Mouse (Mus musculus): Measurements from ENCODE around the gene Habp2. TPM values are rescaled to one million over a fixed set of nuclear protein-coding genes. Genes with fewer than 3 reads are reported as not detected.
A peak's percentile ranks its signal among the peaks of the same experiment; 100 is the strongest.

Gene Habp2
- polyA plus RNA-seq, 1 experiment from 2014 or later: 36.1 TPM

DNA sequence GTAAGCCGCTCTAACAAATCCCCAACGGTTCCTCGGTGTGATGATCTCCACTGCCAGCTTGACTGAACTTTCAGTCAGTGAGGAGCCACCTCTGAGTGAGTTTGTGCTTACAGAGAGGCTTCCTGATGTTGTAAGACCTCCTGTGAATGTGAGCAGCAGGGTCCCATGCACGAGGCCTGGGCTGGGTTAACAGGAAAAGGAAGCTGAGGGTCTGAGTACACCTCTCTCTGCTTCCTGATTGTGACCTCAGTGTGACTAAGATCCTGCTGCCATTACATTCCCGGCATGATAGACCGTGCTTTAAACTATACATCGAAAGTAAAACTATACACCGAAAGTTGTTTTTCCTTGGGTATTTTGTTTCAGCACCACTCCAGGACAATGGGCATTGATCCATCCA lies 14.9 kb upstream of the Habp2 start:
- Histone ChIP-seq H3K36me3 (no peaks in the 10 kb centered on the region), H3K9me3 (replicated peaks) (no peaks in the 10 kb centered on the region), H3K4me2 (no peak overlapping the region), H3K9ac (no peak overlapping the region), H3K4me3 (replicated peaks) (no peak overlapping the region), H3K27ac (no peak overlapping the region), H3K27me3 (no peaks in the 10 kb centered on the region), H3K4me1 (replicated peaks) (no peaks in the 10 kb centered on the region)
- no peak for DNase-seq
- no peak for ATAC-seq (ENCODE audit: low read depth)
- 42% methylated on average over 8 of the region's 8 CpGs for WGBS (ENCODE audit: insufficient replicate concordance)

DNA sequence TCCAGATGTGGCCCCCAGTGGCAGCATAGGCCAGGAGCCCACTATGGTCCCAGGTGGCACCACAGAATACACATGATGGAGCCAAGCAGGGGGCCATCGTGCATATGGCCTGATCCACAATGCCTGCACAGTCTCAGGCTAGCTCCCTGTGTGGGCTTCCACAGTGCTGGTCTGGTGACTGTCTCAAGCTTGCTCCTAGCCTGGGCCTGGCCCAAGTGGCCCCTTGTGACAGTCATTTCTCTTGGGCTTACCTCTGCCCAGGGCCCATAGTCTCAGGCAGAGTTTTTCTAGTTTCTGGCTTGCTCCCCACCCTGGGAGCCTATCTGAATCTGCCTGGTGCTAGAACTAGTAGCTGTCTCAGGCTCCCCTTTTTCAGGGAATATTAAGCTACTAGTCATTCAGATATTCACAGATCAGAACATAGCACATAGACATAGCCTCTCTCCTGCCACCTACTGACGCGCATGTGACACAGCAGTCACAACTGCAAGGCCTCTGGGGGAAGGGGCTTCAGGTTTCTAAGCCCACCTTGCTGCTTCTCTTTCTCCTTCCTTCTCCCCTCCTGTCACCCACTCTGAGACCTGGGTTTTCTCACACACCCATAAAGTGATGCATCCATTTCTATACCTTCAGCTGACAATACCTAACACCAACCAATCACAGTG lies 9.7 kb upstream of the Habp2 start:
- no peak for DNase-seq
- 42% methylated on average over 3 of the region's 3 CpGs for WGBS (ENCODE audit: insufficient replicate concordance)
- no peak overlapping the region for H3K4me2 ChIP-seq
- no peak overlapping the region for H3K27ac ChIP-seq
- no peaks in the 10 kb centered on the region for H3K27me3 ChIP-seq
- peaks cover 8% of the 10 kb centered on the region for H3K4me1 ChIP-seq (replicated peaks)
- H3K9ac ChIP-seq: no peak overlapping the region
- H3K4me3 ChIP-seq (replicated peaks): no peak overlapping the region
- ATAC-seq (ENCODE audit: low read depth): peak; percentile 27; the same call in 1 of the 2 replicates
- H3K36me3 ChIP-seq: no peaks in the 10 kb centered on the region
- no peaks in the 10 kb centered on the region for H3K9me3 ChIP-seq (replicated peaks)

DNA sequence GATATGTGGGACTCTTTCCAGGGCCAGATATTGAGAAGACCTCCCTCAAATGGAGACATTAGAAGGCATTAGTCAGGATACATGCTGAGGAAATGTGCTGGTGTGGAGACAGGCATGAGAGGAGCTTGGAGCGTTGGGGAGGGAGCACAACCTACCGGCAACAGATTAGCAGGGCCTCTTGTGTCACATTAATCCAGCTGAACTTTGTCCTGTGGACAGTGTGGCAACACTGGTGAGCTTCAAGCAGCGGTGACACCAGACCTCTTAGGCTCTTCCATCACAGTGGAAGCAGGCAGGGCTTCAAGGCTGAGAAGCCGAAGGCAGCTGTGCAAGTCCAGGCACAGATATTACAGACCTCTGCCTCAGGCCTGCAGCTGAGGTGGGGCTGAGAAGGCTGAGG lies 9.0 kb upstream of the Habp2 start:
- no peaks in the 10 kb centered on the region for H3K36me3 ChIP-seq
- 66% methylated on average over 4 of the region's 4 CpGs for WGBS (ENCODE audit: insufficient replicate concordance)
- H3K27me3 ChIP-seq: no peaks in the 10 kb centered on the region
- DNase-seq (no peak), ATAC-seq (ENCODE audit: low read depth) (peak; percentile 69)
- no peak overlapping the region for H3K9ac ChIP-seq
- no peak overlapping the region; the same call in 1 of the 2 replicates for H3K27ac ChIP-seq
- H3K9me3 ChIP-seq (replicated peaks): no peaks in the 10 kb centered on the region
- H3K4me1 ChIP-seq (replicated peaks): peaks cover 8% of the 10 kb centered on the region
- H3K4me3 ChIP-seq (replicated peaks): no peak overlapping the region
- H3K4me2 ChIP-seq: no peak overlapping the region

DNA sequence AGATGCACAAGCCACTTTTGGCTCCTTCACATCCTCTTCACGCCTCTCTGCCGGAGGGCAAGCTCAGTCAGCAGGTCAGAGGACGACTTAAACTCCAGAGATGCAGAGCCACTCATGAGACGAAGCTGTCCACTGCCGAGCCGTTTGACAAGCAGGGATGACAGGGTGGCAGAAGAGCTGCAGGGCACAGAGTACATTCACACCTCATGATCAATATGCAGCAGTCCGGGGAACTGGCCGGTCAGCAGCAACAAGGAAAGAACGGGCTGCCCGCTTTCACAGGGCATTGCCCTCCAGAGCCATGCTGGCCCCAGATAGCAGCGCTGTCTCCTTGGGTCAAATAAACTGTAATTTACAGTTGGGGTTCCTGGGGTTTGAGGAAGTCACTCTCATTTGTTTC lies 8.6 kb upstream of the Habp2 start:
- Histone ChIP-seq H3K27me3 (no peaks in the 10 kb centered on the region), H3K4me3 (replicated peaks) (no peak overlapping the region), H3K9me3 (replicated peaks) (no peaks in the 10 kb centered on the region), H3K27ac (no peak overlapping the region; the same call in 1 of the 2 replicates), H3K9ac (no peak overlapping the region), H3K4me2 (no peak overlapping the region), H3K4me1 (replicated peaks) (peaks cover 8% of the 10 kb centered on the region), H3K36me3 (no peaks in the 10 kb centered on the region)
- ATAC-seq (ENCODE audit: low read depth) (0 out of 2 replicates have a peak, but pooled peaks have one; percentile 23), DNase-seq (no peak)
- WGBS (ENCODE audit: insufficient replicate concordance): 66% methylated on average over 11 of the region's 11 CpGs

DNA sequence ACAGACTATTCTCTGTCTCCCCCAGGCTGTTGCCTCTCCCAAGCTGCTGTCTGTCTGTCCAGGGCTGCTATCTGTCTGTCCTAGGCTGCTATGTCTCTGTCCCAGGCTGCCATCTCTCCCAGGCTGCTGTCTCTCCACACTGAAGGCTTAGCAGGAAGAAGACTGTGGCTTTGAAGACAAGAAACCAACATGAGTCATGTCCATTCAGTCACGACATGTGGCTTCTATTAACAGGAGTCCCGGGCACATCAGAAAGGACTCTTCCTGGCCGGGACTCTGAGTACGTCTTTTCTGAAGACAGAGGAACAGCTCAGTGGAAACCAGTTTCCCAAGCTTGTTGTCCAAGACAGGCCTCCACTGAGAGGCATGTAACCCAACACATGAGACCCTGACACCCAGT lies 1.7 kb upstream of the Habp2 start:
- 38% methylated on average over 4 of the region's 4 CpGs for WGBS (ENCODE audit: insufficient replicate concordance)
- H3K4me3 ChIP-seq (replicated peaks): no peak overlapping the region
- no peak for DNase-seq
- no peaks in the 10 kb centered on the region for H3K9me3 ChIP-seq (replicated peaks)
- no peaks in the 10 kb centered on the region for H3K27me3 ChIP-seq
- H3K36me3 ChIP-seq: no peaks in the 10 kb centered on the region
- no peak overlapping the region for H3K27ac ChIP-seq
- H3K9ac ChIP-seq: no peak overlapping the region
- no peak for ATAC-seq (ENCODE audit: low read depth)
- H3K4me2 ChIP-seq: no peak overlapping the region
- H3K4me1 ChIP-seq (replicated peaks): no peaks in the 10 kb centered on the region

DNA sequence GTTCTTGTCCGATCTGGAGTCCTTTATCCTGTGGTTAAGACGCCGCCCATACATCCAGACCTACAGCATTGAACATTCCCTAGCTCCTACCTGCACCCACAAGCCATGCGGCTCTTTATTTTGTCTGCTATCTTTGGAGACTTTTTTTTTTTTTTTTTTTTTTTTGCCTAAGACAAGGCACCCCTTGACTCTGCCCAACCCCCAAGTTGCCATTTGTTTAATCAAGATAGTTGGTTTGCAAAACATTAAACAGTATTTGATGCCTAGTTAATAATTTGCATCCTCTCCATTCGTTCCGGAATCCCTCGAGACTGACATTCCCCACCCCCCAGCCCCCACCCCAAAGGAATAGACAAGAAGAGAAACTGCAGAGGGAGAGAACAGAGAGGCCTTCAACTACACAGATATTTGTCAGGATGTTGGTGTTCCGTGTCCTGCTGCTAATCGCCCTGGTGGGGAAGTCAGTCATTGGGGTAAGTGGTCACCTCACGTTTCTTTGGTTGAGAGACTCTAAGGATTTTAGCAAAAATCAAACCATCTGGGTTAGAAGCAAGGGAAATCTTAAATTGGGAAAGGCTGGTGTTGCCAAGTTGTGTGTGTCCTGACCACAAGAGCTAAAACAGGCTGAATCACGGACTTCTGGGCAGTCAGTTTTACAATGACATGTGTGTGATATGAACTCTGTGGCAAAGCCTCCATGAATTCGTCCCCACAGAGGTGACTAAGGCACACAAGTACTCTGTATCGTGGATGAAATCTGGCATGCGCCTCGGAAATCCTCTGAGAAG lies 837 bp downstream of the Habp2 start:
- Histone ChIP-seq H3K27me3 (no peaks in the 10 kb centered on the region), H3K9ac (peak overlapping the region; percentile 52), H3K4me1 (replicated peaks) (peaks cover 16% of the 10 kb centered on the region), H3K9me3 (replicated peaks) (no peaks in the 10 kb centered on the region), H3K4me3 (replicated peaks) (peak overlapping the region; percentile 41), H3K27ac (peak overlapping the region; percentile 61), H3K4me2 (peak overlapping the region; percentile 46), H3K36me3 (no peaks in the 10 kb centered on the region)
- no peak for DNase-seq
- 57% methylated on average over 15 of the region's 15 CpGs for WGBS (ENCODE audit: insufficient replicate concordance)
- no peak for ATAC-seq (ENCODE audit: low read depth)

DNA sequence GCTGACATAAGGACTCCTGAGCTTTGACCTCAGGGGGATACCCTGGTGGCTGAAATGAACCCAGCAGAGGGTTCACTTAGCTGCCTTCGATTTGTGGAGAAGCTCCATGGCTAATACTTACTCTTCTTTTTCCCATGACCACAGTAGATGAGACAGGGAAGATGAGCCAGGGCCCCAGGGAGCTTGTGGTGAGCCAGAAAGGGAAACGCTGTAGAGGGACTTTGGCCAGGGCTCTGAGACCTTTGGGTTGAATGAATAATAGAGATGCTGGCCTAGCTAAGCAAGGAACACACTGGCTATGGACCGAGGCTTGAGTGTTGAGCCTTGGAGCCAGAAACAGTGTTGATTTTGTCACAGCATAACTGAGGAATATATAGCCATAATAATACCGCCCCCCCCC lies 1.5 kb downstream of the Habp2 start:
- ATAC-seq (ENCODE audit: low read depth): no peak; the same call in 1 of the 2 replicates
- Histone ChIP-seq H3K36me3 (no peaks in the 10 kb centered on the region), H3K4me1 (replicated peaks) (peaks cover 16% of the 10 kb centered on the region), H3K9me3 (replicated peaks) (no peaks in the 10 kb centered on the region), H3K27ac (peak overlapping the region; percentile 61), H3K27me3 (no peaks in the 10 kb centered on the region), H3K4me2 (peak overlapping the region; percentile 46), H3K9ac (peak overlapping the region; percentile 52), H3K4me3 (replicated peaks) (peak overlapping the region; percentile 41)
- 56% methylated on average over 4 of the region's 4 CpGs for WGBS (ENCODE audit: insufficient replicate concordance)
- DNase-seq: no peak

DNA sequence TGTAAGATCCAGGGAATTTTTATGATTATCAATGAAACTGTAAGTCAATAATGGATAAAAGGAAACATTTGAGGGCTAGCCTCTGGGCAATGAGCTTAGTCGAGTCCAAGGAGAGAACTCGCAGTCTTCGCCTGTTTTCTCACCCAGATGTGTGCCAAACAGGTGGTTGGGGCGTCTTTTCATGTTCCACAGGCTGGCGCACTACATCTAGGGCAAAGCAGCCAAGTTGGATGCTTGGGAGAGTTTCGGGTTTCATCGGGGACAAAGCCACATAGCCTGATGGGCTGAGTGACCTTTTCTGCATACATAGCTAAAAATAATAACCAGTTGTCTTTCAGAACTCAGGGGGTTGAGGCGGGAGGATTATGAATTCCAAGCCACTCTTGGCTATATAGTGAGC lies 2.7 kb downstream of the Habp2 start:
- Histone ChIP-seq H3K36me3 (no peaks in the 10 kb centered on the region), H3K9me3 (replicated peaks) (no peaks in the 10 kb centered on the region), H3K27ac (no peak overlapping the region), H3K27me3 (no peaks in the 10 kb centered on the region), H3K4me1 (replicated peaks) (peaks cover 22% of the 10 kb centered on the region), H3K4me2 (peak overlapping the region; percentile 46), H3K9ac (0 out of 2 replicates have a peak overlapping the region, but pooled peaks have one; percentile 6), H3K4me3 (replicated peaks) (peak overlapping the region; percentile 41)
- ATAC-seq (ENCODE audit: low read depth): no peak
- 66% methylated on average over 8 of the region's 8 CpGs for WGBS (ENCODE audit: insufficient replicate concordance)
- DNase-seq: no peak

DNA sequence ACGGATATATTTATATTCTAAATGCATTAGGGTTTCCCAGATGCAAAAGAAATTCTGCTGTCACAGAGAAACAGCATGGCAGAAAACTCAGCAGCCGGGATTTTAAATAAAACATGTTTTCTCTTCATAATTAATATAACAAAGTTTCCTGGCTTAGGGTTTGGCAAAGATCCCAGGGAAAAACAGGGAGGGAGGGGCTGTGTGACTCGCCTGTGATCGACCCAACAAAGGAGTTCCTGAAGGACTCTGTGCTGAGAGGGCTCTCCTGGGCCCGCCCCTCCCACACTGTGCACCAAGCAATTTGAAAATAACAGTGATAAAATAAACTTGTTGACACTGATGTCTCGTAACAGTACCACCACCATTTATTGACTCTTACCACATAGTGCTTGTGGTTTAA lies 5.0 kb downstream of the Habp2 start:
- no peak overlapping the region for H3K9ac ChIP-seq
- H3K27ac ChIP-seq: no peak overlapping the region
- H3K4me3 ChIP-seq (replicated peaks): no peak overlapping the region
- no peak overlapping the region for H3K4me2 ChIP-seq
- 41% methylated on average over 6 of the region's 6 CpGs for WGBS (ENCODE audit: insufficient replicate concordance)
- no peak for ATAC-seq (ENCODE audit: low read depth)
- no peaks in the 10 kb centered on the region for H3K27me3 ChIP-seq
- no peak for DNase-seq
- peaks cover 26% of the 10 kb centered on the region for H3K4me1 ChIP-seq (replicated peaks)
- no peaks in the 10 kb centered on the region for H3K36me3 ChIP-seq
- H3K9me3 ChIP-seq (replicated peaks): no peaks in the 10 kb centered on the region

DNA sequence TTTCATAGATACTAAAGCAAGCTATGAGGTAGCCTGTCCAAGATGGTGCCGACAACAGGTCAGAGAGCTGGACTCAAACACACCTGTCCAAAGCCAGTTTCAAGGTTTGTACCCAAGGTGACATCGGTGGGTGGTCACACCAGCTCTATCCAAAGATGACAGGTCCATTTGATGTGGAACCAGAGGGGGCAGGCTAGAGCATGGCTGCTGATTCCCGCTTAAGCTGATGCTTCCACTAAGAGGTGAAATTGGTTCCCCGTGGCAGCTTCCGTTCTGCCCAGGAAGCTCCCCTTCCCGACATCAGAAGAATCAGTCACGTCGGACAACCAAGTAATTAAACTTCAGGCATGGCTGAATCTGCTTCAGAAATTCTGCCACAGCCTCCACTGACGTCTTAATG lies 5.4 kb downstream of the Habp2 start:
- no peaks in the 10 kb centered on the region for H3K27me3 ChIP-seq
- no peaks in the 10 kb centered on the region for H3K36me3 ChIP-seq
- no peaks in the 10 kb centered on the region for H3K9me3 ChIP-seq (replicated peaks)
- H3K4me3 ChIP-seq (replicated peaks): no peak overlapping the region
- no peak overlapping the region for H3K27ac ChIP-seq
- H3K4me1 ChIP-seq (replicated peaks): peaks cover 26% of the 10 kb centered on the region
- no peak for ATAC-seq (ENCODE audit: low read depth)
- DNase-seq: no peak
- H3K9ac ChIP-seq: no peak overlapping the region
- no peak overlapping the region for H3K4me2 ChIP-seq
- WGBS (ENCODE audit: insufficient replicate concordance): 50% methylated on average over 9 of the region's 9 CpGs

DNA sequence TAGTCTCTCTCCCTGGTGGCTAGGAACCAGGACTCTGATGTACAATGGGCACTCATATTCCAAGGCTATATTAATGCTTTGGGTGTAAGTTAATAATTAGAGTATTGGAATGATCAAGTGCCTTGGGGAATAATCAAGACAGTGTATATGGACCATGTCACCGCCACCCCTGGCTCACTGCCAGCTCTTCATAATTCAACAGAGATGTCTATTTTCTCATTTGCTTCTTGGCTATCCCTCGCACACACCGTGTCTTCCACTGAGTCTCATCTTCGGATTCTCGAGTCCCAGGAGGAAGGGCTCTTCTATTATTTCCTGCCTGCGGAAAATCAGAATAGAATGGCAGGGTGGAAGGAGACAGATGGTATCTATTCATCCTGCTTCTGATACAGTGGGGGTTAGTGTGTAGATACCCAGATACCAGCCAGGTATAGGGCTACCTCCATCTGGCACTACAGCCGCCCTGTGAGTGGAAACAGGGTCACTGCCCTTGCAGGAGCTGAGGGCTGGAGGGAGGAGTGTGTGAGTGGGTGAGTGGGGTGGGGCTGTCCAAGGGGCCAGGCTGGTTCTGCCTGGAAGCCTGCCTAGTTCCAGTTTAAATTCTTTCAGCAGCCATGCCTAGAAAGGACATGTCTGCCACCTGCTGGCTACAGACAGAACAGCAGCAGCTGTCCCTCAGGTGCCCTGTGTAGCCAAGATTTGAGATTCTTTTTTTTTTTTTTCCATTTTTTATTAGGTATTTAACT lies 7.9 kb downstream of the Habp2 start:
- no peak overlapping the region for H3K27ac ChIP-seq
- no peak overlapping the region for H3K4me3 ChIP-seq (replicated peaks)
- peaks cover 26% of the 10 kb centered on the region for H3K4me1 ChIP-seq (replicated peaks)
- H3K36me3 ChIP-seq: no peaks in the 10 kb centered on the region
- DNase-seq (peak; percentile 9), ATAC-seq (ENCODE audit: low read depth) (peak; percentile 57)
- no peak overlapping the region for H3K4me2 ChIP-seq
- H3K9me3 ChIP-seq (replicated peaks): no peaks in the 10 kb centered on the region
- 54% methylated on average over 7 of the region's 7 CpGs for WGBS (ENCODE audit: insufficient replicate concordance)
- H3K27me3 ChIP-seq: no peaks in the 10 kb centered on the region
- no peak overlapping the region for H3K9ac ChIP-seq

Measured in liver, embryonic 13.5 days (tissue).